ENCODE assay signal across 9 mouse cellular contexts in the genomic region with DNA sequence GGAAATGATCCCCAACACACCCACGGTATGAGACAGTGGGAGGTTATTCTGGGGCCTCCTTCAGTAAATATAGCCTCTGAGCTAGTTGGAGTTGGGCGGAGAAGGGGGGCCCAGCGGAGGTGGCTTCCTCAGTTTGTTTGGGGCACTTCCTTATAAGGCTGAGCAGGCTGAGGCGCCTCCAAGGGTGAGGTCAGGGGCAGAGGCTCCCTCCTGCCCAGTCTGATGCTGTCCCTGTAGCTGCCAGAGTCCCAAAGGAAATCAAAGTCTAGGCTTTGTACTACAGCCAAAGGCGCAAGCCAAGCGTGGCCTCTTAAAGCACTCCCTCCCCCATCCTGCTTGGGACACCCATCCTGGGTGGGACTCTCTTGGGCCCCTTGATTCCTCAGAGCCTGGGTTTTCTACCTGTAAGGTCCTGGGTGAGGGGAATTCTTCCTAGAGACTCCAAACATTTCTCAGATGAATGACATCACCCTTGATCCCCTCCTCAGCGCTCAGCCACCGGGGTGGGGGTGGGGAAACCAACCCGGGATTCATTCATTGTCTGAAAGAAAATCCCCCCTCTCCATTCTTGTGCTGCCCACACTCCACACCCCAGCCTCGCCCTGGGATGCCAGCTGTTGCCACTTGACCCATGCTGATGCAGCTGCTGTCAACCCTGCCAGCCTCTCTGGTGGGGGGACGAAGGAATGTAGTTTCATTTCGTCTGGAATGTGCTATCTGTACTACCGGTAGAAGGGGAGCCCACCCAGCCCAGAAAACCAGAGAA. TPM values are rescaled to one million over a fixed set of nuclear protein-coding genes. Genes with fewer than 3 reads are reported as not detected.
A peak's percentile ranks its signal among the peaks of the same experiment; 100 is the strongest.
DNase-seq lines count a peak whose midpoint lies in the region; TF ChIP-seq lines count a peak whose summit lies in the region.
"Had no signal": no experiment of that assay in that cellular context is flagged by ENCODE, and none has a peak within 500 bp of the region (broad histone marks: within the 10 kb centered on the region; RNA-seq: fewer than 3 reads in every experiment).

No protein-coding gene starts in this region.

- WGBS in lung, adult 2 months, result 9% methylated on average over 13 of the region's 13 CpGs

- peak; percentile 30; the same call in 1 of the 2 replicates for TF ChIP-seq POLR2A in lung, adult 2 months (IDR thresholded peaks at IDR 0.05; ENCODE audit: borderline replicate concordance, extremely low read depth, low read depth, low read length)

- peak overlapping the region; percentile 10 for H3K4me3 ChIP-seq in lung, adult 2 months (replicated peaks; ENCODE audit: extremely low read depth, low read depth, low read length)

- no peak for TF ChIP-seq CTCF in lung, adult 2 months (IDR thresholded peaks at IDR 0.05; ENCODE audit: insufficient read depth, low read length)

- DNase-seq in 3134 (ENCODE audit: extremely low read depth, insufficient read length, low spot score), result peak; percentile 70
- DNase-seq in adrenal gland, postnatal 36 days, result peak; percentile 51 to 65
- DNase-seq in heart, adult 11 months, result peak; percentile 99
- peak; percentile 79 for DNase-seq in kidney, adult 11 months
- peak; percentile 36 for DNase-seq in lung, adult 2 months
- DNase-seq in splenic B cell, adult 2 months (ENCODE audit: low read depth, low spot score), result peak; percentile 29
- DNase-seq in cerebellum, adult 9-11 months, result no peak
- DNase-seq in layer of hippocampus, adult 8-10 months (ENCODE audit: low spot score in 2 of 2), result no peak

- peaks cover 41% of the 10 kb centered on the region for H3K4me1 ChIP-seq in lung, adult 2 months (ENCODE audit: control insufficient read depth, insufficient read depth, low read length)

- no peaks in the 10 kb centered on the region for H3K27me3 ChIP-seq in splenic B cell, adult 2 months (ENCODE audit: control insufficient read depth, insufficient read depth, low read length, poor library complexity, severe bottlenecking)

- H3K36me3 ChIP-seq in splenic B cell, adult 2 months (ENCODE audit: control insufficient read depth, insufficient read depth, low read length, poor library complexity, severe bottlenecking), result no peaks in the 10 kb centered on the region

RNA-seq across cellular contexts. Expression of gene Nes, which starts 12.1 kb away (rescaled TPM):
- 10 to 100 TPM in 1 of 2 experiments, 1 to 10 TPM in 1; 8.8 to 13.3 TPM for total RNA-seq in adrenal gland, postnatal 36 days (2021)
- polyA plus RNA-seq in lung, adult 2 months (2012; rRNA removed), result 26.4 and 31.4 TPM in 2 replicates
- 1 to 10 TPM; 4.9 to 6.5 (median 5.5) TPM for total RNA-seq in layer of hippocampus, adult 8-10 months (2022)

RNA-seq across cellular contexts. Expression of gene Bcan, which starts 17.0 kb away (rescaled TPM):
- total RNA-seq in adrenal gland, postnatal 36 days (2021), result 10 to 100 TPM; 45.9 to 47.8 TPM
- 7.2 and 8.3 TPM in 2 replicates for polyA plus RNA-seq in lung, adult 2 months (2012; rRNA removed)
- 100 to 1,000 TPM; 257 to 304 (median 278) TPM for total RNA-seq in layer of hippocampus, adult 8-10 months (2022)
- polyA plus RNA-seq: spleen, adult 2 months had no signal

RNA-seq across cellular contexts. Expression of gene Crabp2, which starts 34.6 kb away (rescaled TPM):
- total RNA-seq in adrenal gland, postnatal 36 days (2021), result under 1 TPM in 1 of 2 experiments, not detected in 1; 0.33 TPM
- polyA plus RNA-seq in lung, adult 2 months (2012; rRNA removed), result 15.1 TPM in 1 of 2 replicates, not detected in the other
- 1 to 10 TPM; 3.9 to 5.9 (median 4.7) TPM for total RNA-seq in layer of hippocampus, adult 8-10 months (2022)

RNA-seq across cellular contexts. Expression of gene Hapln2, which starts 44.4 kb away (rescaled TPM):
- not detected for total RNA-seq in adrenal gland, postnatal 36 days (2021)
- polyA plus RNA-seq in lung, adult 2 months (2012; rRNA removed), result 0.06 and 0.37 TPM in 2 replicates
- total RNA-seq in layer of hippocampus, adult 8-10 months (2022), result 10 to 100 TPM; 26.0 to 34.3 (median 29.3) TPM
- polyA plus RNA-seq: spleen, adult 2 months had no signal

RNA-seq across cellular contexts. Expression of gene Rrnad1, which starts 52.5 kb away (rescaled TPM):
- 10 to 100 TPM; 14.3 to 16.1 TPM for total RNA-seq in adrenal gland, postnatal 36 days (2021)
- polyA plus RNA-seq in lung, adult 2 months (2012; rRNA removed), result 28.3 and 29.7 TPM in 2 replicates
- total RNA-seq in layer of hippocampus, adult 8-10 months (2022), result 10 to 100 TPM; 25.2 to 31.5 (median 26.2) TPM

Comparison
In these comparisons a context has a peak if more than half of its experiments do, and no peak if none do; other contexts are left out.
1. DNase-seq: peak in 3134 (single experiment), adrenal gland, postnatal 36 days (2 of 2), heart, adult 11 months (single experiment), kidney, adult 11 months (single experiment), lung, adult 2 months (single experiment) and splenic B cell, adult 2 months (single experiment); none in cerebellum, adult 9-11 months (single experiment) and layer of hippocampus, adult 8-10 months (0 of 2).
2. RNA of gene Bcan, which starts 17.0 kb away (total RNA-seq): 257 to 304 TPM in layer of hippocampus, adult 8-10 months; 45.9 to 47.8 TPM in adrenal gland, postnatal 36 days; every median in the first group is over 4 times any median in the second.